Mouse (Mus musculus): ENCODE data around the gene Tox2. TPM values are rescaled to one million over a fixed set of nuclear protein-coding genes. Genes with fewer than 3 reads are reported as not detected.

Tox2 gene
- polyA plus RNA-seq, 1 experiment, result 12.1 TPM

DNA sequence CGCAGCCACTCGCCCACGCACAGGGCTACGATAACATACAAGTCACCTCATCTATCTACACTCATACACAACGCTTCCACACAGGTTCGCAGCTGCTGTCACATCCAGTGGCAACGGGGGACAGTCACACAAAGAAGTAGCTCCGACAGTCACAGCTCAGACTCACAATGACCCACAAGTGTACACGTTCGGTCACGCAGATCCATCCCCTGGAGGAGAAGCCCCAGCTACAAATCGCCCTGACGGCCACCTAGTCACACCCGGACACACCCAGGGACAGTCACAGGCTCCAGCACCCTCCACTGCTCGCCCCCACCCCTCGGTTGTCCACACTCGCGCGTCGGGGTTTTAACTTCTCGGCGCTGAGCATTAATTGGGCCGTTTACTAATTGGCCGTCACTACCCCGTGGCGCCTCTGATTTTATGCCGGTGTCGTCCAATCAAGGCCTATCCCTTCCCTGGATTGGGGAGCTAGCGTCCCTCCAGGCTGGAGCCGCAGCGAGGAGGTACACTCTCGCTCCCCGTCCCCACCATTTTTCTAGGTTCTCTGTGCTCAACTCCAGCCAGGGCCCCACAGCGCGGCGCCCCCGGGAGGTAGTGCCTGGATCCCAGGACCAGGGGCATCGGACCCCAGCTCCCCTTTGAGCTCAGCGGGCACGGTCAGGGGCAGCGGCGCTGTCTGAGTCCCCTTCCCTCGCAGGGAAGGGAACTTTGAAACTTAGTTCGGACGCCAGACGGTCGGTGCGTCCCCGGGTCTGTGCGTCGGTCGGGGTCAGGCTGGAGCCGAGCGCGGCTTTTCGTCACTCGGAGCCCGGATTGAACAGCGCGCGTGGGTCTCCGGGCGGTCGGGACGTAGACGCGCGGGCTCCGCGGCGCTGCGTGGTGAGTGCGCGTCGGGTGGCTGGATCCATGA lies 966 bp downstream of the Tox2 start:
- 4% methylated on average over 75 of the region's 75 CpGs for WGBS

DNA sequence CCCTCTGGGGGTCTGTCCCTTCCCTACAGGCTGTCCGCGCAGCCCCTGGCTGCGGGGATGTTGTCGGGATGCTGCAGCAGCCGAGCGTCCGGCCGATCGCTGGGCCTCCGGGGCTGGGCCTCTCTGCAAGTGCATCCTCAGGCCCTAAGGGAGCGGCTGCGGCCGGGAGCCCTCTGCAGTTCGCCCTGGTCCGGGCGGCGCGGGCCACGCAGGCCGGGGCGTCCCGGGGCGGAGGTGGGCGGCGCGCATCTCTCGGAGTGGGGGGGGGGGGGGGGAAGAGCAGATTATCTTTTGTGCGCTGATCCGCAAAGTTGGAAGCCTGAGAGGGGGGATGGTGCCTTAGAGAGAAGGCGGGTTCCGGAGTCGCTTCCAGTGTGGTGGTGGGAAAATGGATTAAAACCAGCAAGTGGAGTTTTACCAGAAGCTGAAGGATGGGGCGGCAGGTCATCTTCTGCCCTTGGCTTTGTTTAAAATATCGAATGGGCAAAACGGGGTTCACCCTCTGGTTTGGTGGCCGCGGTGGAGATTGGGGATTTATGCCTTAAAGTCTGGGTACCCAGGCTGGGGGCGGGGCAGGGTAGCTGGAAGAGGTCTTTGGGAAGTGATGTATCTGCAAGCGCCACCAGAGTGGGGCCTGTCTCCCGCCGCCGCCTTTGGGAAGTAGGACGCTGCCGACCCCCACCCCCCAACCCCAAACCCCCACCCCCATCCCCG lies 1.8 kb downstream of the Tox2 start:
- Histone ChIP-seq H3K36me3 (ENCODE audit: control insufficient read depth, insufficient read depth, low read length) (no peaks in the 10 kb centered on the region), H3K4me3 (ENCODE audit: extremely low read depth, insufficient read depth, insufficient read length) (peak overlapping the region; percentile 50; the same call in 1 of the 2 replicates), H3K27ac (ENCODE audit: insufficient read depth, low read length) (no peak overlapping the region), H3K27me3 (ENCODE audit: control insufficient read depth, insufficient read depth, low read length) (peaks cover 30% of the 10 kb centered on the region), H3K4me1 (ENCODE audit: control insufficient read depth, insufficient read depth, insufficient read length) (peaks cover 16% of the 10 kb centered on the region)
- 4% methylated on average over 43 of the region's 45 CpGs for WGBS
- no peak for DNase-seq (ENCODE audit: low read depth in 1 of 2, low spot score in 2 of 2)
- TF ChIP-seq POLR2A (IDR thresholded peaks at IDR 0.05; ENCODE audit: low read depth, low read length) (no peak), CTCF (IDR thresholded peaks at IDR 0.05; ENCODE audit: extremely low read depth, insufficient read depth, insufficient read length, insufficient replicate concordance) (no peak)

More for the DNA sequence above, 966 bp downstream of the Tox2 start:
- no peaks in the 10 kb centered on the region for H3K36me3 ChIP-seq (ENCODE audit: control insufficient read depth, insufficient read depth, low read length)
- H3K27me3 ChIP-seq (ENCODE audit: control insufficient read depth, insufficient read depth, low read length), result peaks cover 30% of the 10 kb centered on the region
- peak overlapping the region; percentile 50; the same call in 1 of the 2 replicates for H3K4me3 ChIP-seq (ENCODE audit: extremely low read depth, insufficient read depth, insufficient read length)
- no peak for DNase-seq (ENCODE audit: low read depth in 1 of 2, low spot score in 2 of 2)
- H3K4me1 ChIP-seq (ENCODE audit: control insufficient read depth, insufficient read depth, insufficient read length), result peaks cover 16% of the 10 kb centered on the region
- TF ChIP-seq POLR2A (IDR thresholded peaks at IDR 0.05; ENCODE audit: low read depth, low read length) (no peak), CTCF (IDR thresholded peaks at IDR 0.05; ENCODE audit: extremely low read depth, insufficient read depth, insufficient read length, insufficient replicate concordance) (no peak)
- 0 out of 2 replicates have a peak overlapping the region, but pooled peaks have one; percentile 3 for H3K27ac ChIP-seq (ENCODE audit: insufficient read depth, low read length)

DNA sequence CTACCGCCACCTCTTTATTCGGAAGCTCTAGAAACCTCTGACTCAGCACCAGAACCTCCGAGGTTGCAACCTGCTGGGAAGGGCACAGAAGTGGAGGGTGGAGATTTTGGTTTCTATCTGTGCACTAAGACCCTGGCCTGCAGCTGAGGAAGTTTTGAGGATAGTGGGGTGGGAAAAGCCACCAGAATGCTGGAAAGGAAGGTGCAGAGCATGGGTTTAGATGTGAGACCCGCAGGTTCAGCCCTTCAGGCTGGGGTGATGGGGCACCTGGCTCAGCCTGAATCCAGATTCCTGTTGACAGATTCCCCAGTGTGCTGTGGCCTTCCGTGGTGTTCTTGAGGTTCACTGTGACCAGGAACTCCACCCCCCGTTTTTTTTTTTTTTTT lies 2.3 kb downstream of the Tox2 start:
- 12% methylated on average over 6 of the region's 6 CpGs for WGBS
- TF ChIP-seq POLR2A (IDR thresholded peaks at IDR 0.05; ENCODE audit: low read depth, low read length), result no peak
- no peak for TF ChIP-seq CTCF (IDR thresholded peaks at IDR 0.05; ENCODE audit: extremely low read depth, insufficient read depth, insufficient read length, insufficient replicate concordance)
- peaks cover 30% of the 10 kb centered on the region for H3K27me3 ChIP-seq (ENCODE audit: control insufficient read depth, insufficient read depth, low read length)
- peaks cover 16% of the 10 kb centered on the region for H3K4me1 ChIP-seq (ENCODE audit: control insufficient read depth, insufficient read depth, insufficient read length)
- no peak overlapping the region for H3K4me3 ChIP-seq (ENCODE audit: extremely low read depth, insufficient read depth, insufficient read length)
- H3K27ac ChIP-seq (ENCODE audit: insufficient read depth, low read length), result no peak overlapping the region
- H3K36me3 ChIP-seq (ENCODE audit: control insufficient read depth, insufficient read depth, low read length), result no peaks in the 10 kb centered on the region
- no peak for DNase-seq (ENCODE audit: low read depth in 1 of 2, low spot score in 2 of 2)

DNA sequence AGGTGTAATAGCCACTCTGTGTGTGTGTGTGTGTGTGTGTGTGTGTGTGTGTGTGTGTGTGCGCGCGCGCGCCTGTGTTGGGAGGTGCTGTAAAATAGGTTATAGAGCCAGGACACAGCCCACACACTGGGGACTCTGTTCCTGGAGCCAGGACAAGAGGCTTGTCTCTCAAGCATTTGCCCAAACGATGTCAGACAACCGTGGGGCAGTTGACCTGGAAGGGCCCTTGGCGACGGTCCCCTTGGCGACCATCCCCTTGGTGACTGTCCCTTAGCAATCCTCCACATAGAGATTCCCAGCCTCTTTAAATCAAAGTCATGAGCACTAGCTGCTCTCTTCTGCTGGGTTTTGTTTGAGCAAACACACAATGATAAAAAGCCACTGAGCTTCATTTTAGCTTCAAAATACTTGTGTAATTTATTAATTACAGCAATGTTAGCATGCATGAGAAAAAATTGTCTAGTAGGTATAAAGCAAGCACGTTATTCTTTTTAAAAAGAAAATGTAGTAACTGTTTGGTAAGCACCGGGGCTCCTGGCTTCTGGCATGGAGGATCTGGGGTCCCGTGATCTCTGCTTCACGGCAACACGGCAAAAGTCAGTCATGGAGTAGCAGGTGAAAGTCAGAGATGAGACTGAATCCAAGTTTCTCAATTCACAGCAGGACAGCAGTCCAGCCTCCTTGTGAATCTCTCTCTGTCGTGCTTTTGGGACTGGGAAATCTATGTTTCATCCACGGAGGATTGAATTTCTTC lies 3.0 kb downstream of the Tox2 start:
- peaks cover 30% of the 10 kb centered on the region for H3K27me3 ChIP-seq (ENCODE audit: control insufficient read depth, insufficient read depth, low read length)
- H3K36me3 ChIP-seq (ENCODE audit: control insufficient read depth, insufficient read depth, low read length), result no peaks in the 10 kb centered on the region
- TF ChIP-seq CTCF (IDR thresholded peaks at IDR 0.05; ENCODE audit: extremely low read depth, insufficient read depth, insufficient read length, insufficient replicate concordance) (no peak), POLR2A (IDR thresholded peaks at IDR 0.05; ENCODE audit: low read depth, low read length) (no peak)
- WGBS, result 71% methylated on average over 17 of the region's 17 CpGs
- no peak for DNase-seq (ENCODE audit: low read depth in 1 of 2, low spot score in 2 of 2)
- H3K4me3 ChIP-seq (ENCODE audit: extremely low read depth, insufficient read depth, insufficient read length), result no peak overlapping the region
- H3K27ac ChIP-seq (ENCODE audit: insufficient read depth, low read length), result no peak overlapping the region
- peaks cover 16% of the 10 kb centered on the region for H3K4me1 ChIP-seq (ENCODE audit: control insufficient read depth, insufficient read depth, insufficient read length)

DNA sequence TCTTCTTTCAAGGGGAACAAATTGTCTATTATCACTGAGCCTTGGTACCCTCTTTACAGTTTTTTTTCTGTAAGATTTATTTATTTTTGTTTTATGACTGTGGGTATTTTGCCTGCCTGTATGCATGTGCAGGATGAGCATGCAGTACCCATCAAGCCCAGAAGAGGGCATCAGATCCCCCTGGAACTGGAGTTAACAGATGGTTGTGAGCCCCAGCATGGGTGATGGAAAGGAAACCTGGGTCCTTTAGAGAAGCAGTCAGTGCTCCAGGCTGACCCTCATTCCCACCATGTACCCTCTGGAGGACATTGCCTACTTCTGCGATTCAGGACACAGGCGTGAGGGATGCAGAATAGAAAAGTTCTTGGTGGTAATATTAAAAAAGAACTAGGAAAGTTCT lies 4.4 kb downstream of the Tox2 start:
- no peak overlapping the region for H3K27ac ChIP-seq (ENCODE audit: insufficient read depth, low read length)
- TF ChIP-seq CTCF (IDR thresholded peaks at IDR 0.05; ENCODE audit: extremely low read depth, insufficient read depth, insufficient read length, insufficient replicate concordance), result no peak
- no peak for TF ChIP-seq POLR2A (IDR thresholded peaks at IDR 0.05; ENCODE audit: low read depth, low read length)
- H3K27me3 ChIP-seq (ENCODE audit: control insufficient read depth, insufficient read depth, low read length), result peaks cover 27% of the 10 kb centered on the region
- no peak overlapping the region for H3K4me3 ChIP-seq (ENCODE audit: extremely low read depth, insufficient read depth, insufficient read length)
- no peaks in the 10 kb centered on the region for H3K36me3 ChIP-seq (ENCODE audit: control insufficient read depth, insufficient read depth, low read length)
- H3K4me1 ChIP-seq (ENCODE audit: control insufficient read depth, insufficient read depth, insufficient read length), result peaks cover 16% of the 10 kb centered on the region
- no peak for DNase-seq (ENCODE audit: low read depth in 1 of 2, low spot score in 2 of 2)
- WGBS, result 96% methylated on average over 2 of the region's 2 CpGs

DNA sequence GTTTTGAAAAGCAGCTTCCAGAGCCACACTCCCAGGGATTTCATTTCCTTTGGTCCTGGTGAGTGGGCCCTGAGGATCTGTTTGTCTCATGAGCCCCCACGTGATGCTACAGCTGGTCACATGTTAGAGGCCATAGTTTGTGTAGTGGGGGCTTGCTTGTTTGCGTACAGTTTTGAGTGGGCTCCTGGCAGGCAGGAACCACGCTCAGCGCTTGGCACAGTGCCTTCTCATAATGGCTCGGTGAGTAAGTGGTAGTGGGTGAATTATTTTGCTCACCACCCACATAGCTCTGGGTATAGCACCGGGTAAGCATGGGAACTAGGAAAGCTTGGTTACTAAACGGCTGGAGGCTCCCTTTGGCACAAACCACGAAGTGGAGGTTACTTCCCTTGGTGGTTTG lies 6.2 kb downstream of the Tox2 start:
- Histone ChIP-seq H3K4me1 (ENCODE audit: control insufficient read depth, insufficient read depth, insufficient read length) (peaks cover 4% of the 10 kb centered on the region), H3K27me3 (ENCODE audit: control insufficient read depth, insufficient read depth, low read length) (peaks cover 13% of the 10 kb centered on the region), H3K4me3 (ENCODE audit: extremely low read depth, insufficient read depth, insufficient read length) (no peak overlapping the region), H3K36me3 (ENCODE audit: control insufficient read depth, insufficient read depth, low read length) (no peaks in the 10 kb centered on the region), H3K27ac (ENCODE audit: insufficient read depth, low read length) (no peak overlapping the region)
- WGBS, result 64% methylated on average over 8 of the region's 8 CpGs
- TF ChIP-seq POLR2A (IDR thresholded peaks at IDR 0.05; ENCODE audit: low read depth, low read length), result no peak
- no peak for TF ChIP-seq CTCF (IDR thresholded peaks at IDR 0.05; ENCODE audit: extremely low read depth, insufficient read depth, insufficient read length, insufficient replicate concordance)
- no peak for DNase-seq (ENCODE audit: low read depth in 1 of 2, low spot score in 2 of 2)
